Mouse (Mus musculus) left cerebral cortex, adult 6 months (tissue): ENCODE measurements around the gene Ccn2. TPM values are rescaled to one million over a fixed set of nuclear protein-coding genes. Genes with fewer than 3 reads are reported as not detected.

ENCODE experiments used
- long read RNA-seq, 2 experiments: library from polyadenylated mRNA; unstranded; transcript quantifications; one replicate each; pipeline ENCODE4 v2.0.0; 2019 to 2020
- polyA plus RNA-seq: library from polyadenylated mRNA; unstranded; fragments of <200 nt; fragmentation: Nextera tagmentation; gene quantifications from 2 replicates; pipeline ENCODE4 v1.2.3, GENCODE M21; 2021

The Ccn2 gene
- polyA plus RNA-seq: 3.8 and 7.1 TPM in 2 replicates
- long read RNA-seq, experiment 1, transcript Ccn2-201 (5 exons, 2,398 nt): major isoform, 25 of 31 reads
- long read RNA-seq, experiment 1, partial matches to known transcripts: 6 of 31 reads
- long read RNA-seq, experiment 1, other reads (novel, unspliced or antisense): 0 of 31 reads
- long read RNA-seq, experiment 2, transcript Ccn2-201 (5 exons, 2,398 nt): major isoform, 5 of 9 reads
- long read RNA-seq, experiment 2, partial matches to known transcripts: 4 of 9 reads
- long read RNA-seq, experiment 2, other reads (novel, unspliced or antisense): 0 of 9 reads

GRCm38 (mm10) chr10:24595250-24596002 is at the start of gene Ccn2:
Gene Ccn2, plus strand, starts transcription at chr10:24595442.

Other genes starting within 250 kb of the Ccn2 start
- gene Enpp1, start 116.7 kb downstream of the Ccn2 start, polyA plus RNA-seq: 2.8 and 4.6 TPM in 2 replicates
- 0.28 and 0.59 TPM in 2 replicates for gene Enpp3, start 247.4 kb downstream of the Ccn2 start, polyA plus RNA-seq